Mouse (Mus musculus): ENCODE data around the gene Cby3. TPM values are rescaled to one million over a fixed set of nuclear protein-coding genes. Genes with fewer than 3 reads are reported as not detected.

The Cby3 gene
- polyA plus RNA-seq, 1 experiment: not detected

DNA sequence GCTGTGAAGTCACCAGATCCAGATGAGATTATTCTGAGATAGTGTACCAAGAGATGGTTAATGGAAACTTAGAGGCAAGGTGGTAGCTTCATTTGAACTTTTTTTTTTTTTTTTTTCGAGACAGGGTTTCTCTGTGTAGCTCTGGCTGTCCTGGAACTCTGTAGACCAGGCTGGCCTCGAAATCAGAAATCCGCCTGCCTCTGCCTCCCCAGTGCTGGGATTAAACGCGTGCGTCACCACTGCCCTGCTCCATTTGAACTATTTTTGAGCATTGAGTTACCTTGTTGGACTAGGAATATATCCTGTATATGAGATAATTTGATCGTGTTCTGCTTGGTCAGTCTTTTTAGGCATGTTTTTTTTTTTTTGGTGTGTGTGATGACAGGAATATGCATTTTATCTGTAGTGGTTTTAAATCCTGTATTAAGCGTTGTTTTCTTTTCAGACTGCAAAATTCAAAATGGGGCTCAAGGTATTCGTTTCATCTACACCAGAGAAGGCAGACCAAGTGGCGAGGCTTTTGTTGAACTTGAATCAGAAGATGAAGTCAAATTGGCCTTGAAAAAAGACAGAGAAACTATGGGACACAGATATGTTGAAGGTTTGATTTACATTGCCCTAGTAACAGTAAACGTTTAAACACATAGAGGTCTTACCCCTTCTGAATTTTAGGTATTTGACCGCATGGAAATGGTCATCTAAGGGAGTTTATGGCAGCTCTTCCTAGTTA lies 24.9 kb downstream of the Cby3 start:
- no peak for TF ChIP-seq POLR2AphosphoS2 (IDR thresholded peaks at IDR 0.05; ENCODE audit: insufficient read length, low read depth)
- TF ChIP-seq MYOD1 (IDR thresholded peaks at IDR 0.05; ENCODE audit: control insufficient read depth in 1 of 3, insufficient read length in 2 of 3, low read depth in 2 of 3): no peak
- TF ChIP-seq POLR2A (IDR thresholded peaks at IDR 0.05; ENCODE audit: insufficient read length, low read depth): no peak
- TF ChIP-seq TCF12 (IDR thresholded peaks at IDR 0.05; ENCODE audit: insufficient read depth, poor library complexity, severe bottlenecking): no peak
- no peak for TF ChIP-seq CEBPB (IDR thresholded peaks at IDR 0.05; ENCODE audit: insufficient read depth, poor library complexity, severe bottlenecking)
- no peak for TF ChIP-seq MAX (IDR thresholded peaks at IDR 0.05; ENCODE audit: low read depth)
- TF ChIP-seq MYOG (IDR thresholded peaks at IDR 0.05; ENCODE audit: control insufficient read depth in 1 of 3, insufficient read depth in 1 of 3, insufficient read length in 2 of 3, low read depth in 2 of 3): no peak
- TF ChIP-seq REST (IDR thresholded peaks at IDR 0.05; ENCODE audit: insufficient read depth, insufficient read length): no peak
- no peak for TF ChIP-seq E2F4 (IDR thresholded peaks at IDR 0.05; ENCODE audit: insufficient read depth)
- TF ChIP-seq TCF3 (IDR thresholded peaks at IDR 0.05; ENCODE audit: insufficient read length, low read depth): no peak
- H3K4me3 ChIP-seq: peak overlapping the region; percentile 86

GRCm38 (mm10) chr11:50381311-50381710 lies 27.0 kb downstream of the Cby3 start:
- Histone ChIP-seq H3ac (ENCODE audit: control insufficient read depth, insufficient read length) (no peak overlapping the region), H3K4me2 (ENCODE audit: low read depth) (peak overlapping the region; percentile 48), H3K36me3 (ENCODE audit: control insufficient read depth, insufficient read depth) (peaks cover 71% of the 10 kb centered on the region), H3K79me2 (ENCODE audit: control insufficient read depth, insufficient read depth) (peaks cover 52% of the 10 kb centered on the region), H3K27me3 (ENCODE audit: control insufficient read depth, insufficient read depth, insufficient read length) (no peaks in the 10 kb centered on the region), H3K4me3 (peak overlapping the region; percentile 86)
- no peak for TF ChIP-seq REST (IDR thresholded peaks at IDR 0.05; ENCODE audit: insufficient read depth, insufficient read length)
- no peak for TF ChIP-seq TCF12 (IDR thresholded peaks at IDR 0.05; ENCODE audit: insufficient read depth, poor library complexity, severe bottlenecking)
- TF ChIP-seq CEBPB (IDR thresholded peaks at IDR 0.05; ENCODE audit: insufficient read depth, poor library complexity, severe bottlenecking): no peak
- TF ChIP-seq TCF3 (IDR thresholded peaks at IDR 0.05; ENCODE audit: insufficient read length, low read depth): no peak
- TF ChIP-seq POLR2AphosphoS2 (IDR thresholded peaks at IDR 0.05; ENCODE audit: insufficient read length, low read depth): no peak
- TF ChIP-seq MYOD1 (IDR thresholded peaks at IDR 0.05; ENCODE audit: control insufficient read depth in 1 of 3, insufficient read length in 2 of 3, low read depth in 2 of 3): no peak
- TF ChIP-seq MYOG (IDR thresholded peaks at IDR 0.05; ENCODE audit: control insufficient read depth in 1 of 3, insufficient read depth in 1 of 3, insufficient read length in 2 of 3, low read depth in 2 of 3): no peak
- no peak for TF ChIP-seq E2F4 (IDR thresholded peaks at IDR 0.05; ENCODE audit: insufficient read depth)
- no peak for TF ChIP-seq USF1 (IDR thresholded peaks at IDR 0.05; ENCODE audit: low read depth)

More for the DNA sequence above, 24.9 kb downstream of the Cby3 start:
- Histone ChIP-seq H3K4me2 (ENCODE audit: low read depth) (peak overlapping the region; percentile 95), H3K27me3 (ENCODE audit: control insufficient read depth, insufficient read depth, insufficient read length) (no peaks in the 10 kb centered on the region), H3K79me2 (ENCODE audit: control insufficient read depth, insufficient read depth) (peaks cover 54% of the 10 kb centered on the region), H3ac (ENCODE audit: control insufficient read depth, insufficient read length) (no peak overlapping the region), H3K36me3 (ENCODE audit: control insufficient read depth, insufficient read depth) (peaks cover 50% of the 10 kb centered on the region)

GRCm38 (mm10) chr11:50387167-50387679 lies 33.0 kb downstream of the Cby3 start:
- TF ChIP-seq POLR2AphosphoS2 (IDR thresholded peaks at IDR 0.05; ENCODE audit: insufficient read length, low read depth) (peak; percentile 45), E2F4 (IDR thresholded peaks at IDR 0.05; ENCODE audit: insufficient read depth) (no peak)
- Histone ChIP-seq H3K79me2 (ENCODE audit: control insufficient read depth, insufficient read depth) (peaks cover 11% of the 10 kb centered on the region), H3ac (ENCODE audit: control insufficient read depth, insufficient read length) (no peak overlapping the region), H3K27me3 (ENCODE audit: control insufficient read depth, insufficient read depth, insufficient read length) (no peaks in the 10 kb centered on the region), H3K4me2 (ENCODE audit: low read depth) (no peak overlapping the region), H3K36me3 (ENCODE audit: control insufficient read depth, insufficient read depth) (peaks cover 71% of the 10 kb centered on the region), H3K4me3 (no peak overlapping the region)

GRCm38 (mm10) chr11:50387697-50388096 lies 33.4 kb downstream of the Cby3 start:
- Histone ChIP-seq H3K79me2 (ENCODE audit: control insufficient read depth, insufficient read depth) (peaks cover 6% of the 10 kb centered on the region), H3K27me3 (ENCODE audit: control insufficient read depth, insufficient read depth, insufficient read length) (no peaks in the 10 kb centered on the region), H3K4me3 (no peak overlapping the region), H3K36me3 (ENCODE audit: control insufficient read depth, insufficient read depth) (peaks cover 67% of the 10 kb centered on the region), H3ac (ENCODE audit: control insufficient read depth, insufficient read length) (no peak overlapping the region), H3K4me2 (ENCODE audit: low read depth) (no peak overlapping the region)
- TF ChIP-seq E2F4 (IDR thresholded peaks at IDR 0.05; ENCODE audit: insufficient read depth) (no peak), TCF12 (IDR thresholded peaks at IDR 0.05; ENCODE audit: insufficient read depth, poor library complexity, severe bottlenecking) (no peak), POLR2AphosphoS2 (IDR thresholded peaks at IDR 0.05; ENCODE audit: insufficient read length, low read depth) (no peak), CEBPB (IDR thresholded peaks at IDR 0.05; ENCODE audit: insufficient read depth, poor library complexity, severe bottlenecking) (no peak), SRF (IDR thresholded peaks at IDR 0.05; ENCODE audit: control insufficient read depth, insufficient read length, low read depth) (no peak), MAX (IDR thresholded peaks at IDR 0.05; ENCODE audit: low read depth) (no peak), TCF3 (IDR thresholded peaks at IDR 0.05; ENCODE audit: insufficient read length, low read depth) (no peak), MYOG (IDR thresholded peaks at IDR 0.05; ENCODE audit: control insufficient read depth in 1 of 3, insufficient read depth in 1 of 3, insufficient read length in 2 of 3, low read depth in 2 of 3) (no peak), MYOD1 (IDR thresholded peaks at IDR 0.05; ENCODE audit: control insufficient read depth in 1 of 3, insufficient read length in 2 of 3, low read depth in 2 of 3) (no peak), REST (IDR thresholded peaks at IDR 0.05; ENCODE audit: insufficient read depth, insufficient read length) (no peak), POLR2A (IDR thresholded peaks at IDR 0.05; ENCODE audit: insufficient read length, low read depth) (no peak), USF1 (IDR thresholded peaks at IDR 0.05; ENCODE audit: low read depth) (no peak)
